Comparison of ENCODE assay signal across 15 mouse cellular contexts in genomic region chr17:51642682-51643081, GRCm38 (mm10).
"Had no signal": no experiment of that assay in that cellular context is flagged by ENCODE, and none has a peak within 500 bp of the region (broad histone marks: within the 10 kb centered on the region; RNA-seq: fewer than 3 reads in every experiment).

No protein-coding gene starts in this region.

- H3K9me3 ChIP-seq: neural tube, embryonic 15.5 days; stomach, embryonic 15.5 days had no signal

- DNase-seq: retina, postnatal 1 day; right cerebral cortex, adult 18-20 months; right cerebral cortex, postnatal 14 days; right cerebral cortex, postnatal 25 days; right cerebral cortex, postnatal 4 days; spleen, adult 18-20 months; thymus, adult 18-20 months; thymus, adult 2 months; thymus, postnatal 14 days; thymus, postnatal 25 days; thymus, postnatal 36 days; thymus, postnatal 4 days had no signal

- H3K27ac ChIP-seq: neural tube, embryonic 15.5 days; stomach, embryonic 15.5 days; stomach, postnatal 0 days had no signal

- H3K27me3 ChIP-seq: neural tube, embryonic 15.5 days; stomach, embryonic 15.5 days had no signal

- H3K4me1 ChIP-seq: neural tube, embryonic 15.5 days; stomach, embryonic 15.5 days had no signal

- H3K4me2 ChIP-seq: neural tube, embryonic 15.5 days; stomach, embryonic 15.5 days had no signal

- H3K4me3 ChIP-seq: neural tube, embryonic 15.5 days; stomach, embryonic 15.5 days had no signal

- H3K36me3 ChIP-seq: neural tube, embryonic 15.5 days; stomach, embryonic 15.5 days had no signal

- H3K9ac ChIP-seq: neural tube, embryonic 15.5 days; stomach, embryonic 15.5 days had no signal
